In the genomic region with DNA sequence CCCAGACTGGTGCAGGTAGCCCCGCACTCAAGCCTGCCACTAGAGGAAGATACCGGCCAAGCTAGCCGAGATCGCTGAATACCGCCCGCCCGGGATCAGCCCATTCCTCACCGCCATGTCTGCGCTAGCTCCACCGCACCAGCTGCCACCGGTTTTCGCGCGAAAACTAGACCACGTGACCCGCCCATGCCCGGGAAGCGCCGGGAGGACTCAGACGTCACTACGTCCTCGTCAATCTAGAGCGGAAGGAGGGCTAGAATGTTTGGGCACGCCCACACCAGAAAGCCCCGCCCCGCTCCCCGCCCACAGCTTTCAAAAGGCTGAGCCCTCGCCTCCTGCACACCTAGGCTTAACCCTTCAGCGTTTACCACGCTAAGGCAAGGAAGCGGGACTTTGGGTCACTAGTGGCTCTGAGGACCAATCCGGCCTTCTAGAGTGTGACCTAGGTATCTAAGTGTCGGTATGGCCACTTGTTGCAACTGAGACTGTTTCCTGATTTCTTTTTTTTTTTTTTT, we compare ENCODE assay signal across 8 mouse cellular contexts. TPM values are rescaled to one million over a fixed set of nuclear protein-coding genes. Genes with fewer than 3 reads are reported as not detected.
DNase-seq lines count a peak whose midpoint lies in the region; ATAC-seq and TF ChIP-seq lines count a peak whose summit lies in the region.

Gene Mcm2 (minus strand): TSS at position 247 of the 515 bp plus-strand sequence.

- H3K4me1 ChIP-seq in bone marrow macrophage, adult 2 months (ENCODE audit: control insufficient read depth, insufficient read depth, low read length): peaks cover 8% of the 10 kb centered on the region
- no peaks in the 10 kb centered on the region for H3K4me1 ChIP-seq in embryonic fibroblast, embryonic 13.5 days (ENCODE audit: control insufficient read depth, insufficient read depth, low read length)
- H3K4me1 ChIP-seq in kidney, embryonic 14.5 days (ENCODE audit: control insufficient read depth, insufficient read depth, low read length): peaks cover 17% of the 10 kb centered on the region
- H3K4me1 ChIP-seq in limb, embryonic 15.5 days: peaks cover 37% of the 10 kb centered on the region

- H3K27ac ChIP-seq in bone marrow macrophage, adult 2 months (ENCODE audit: insufficient read depth, low read depth, low read length): peak within 1 kb of the TSS; percentile 38
- H3K27ac ChIP-seq in embryonic fibroblast, embryonic 13.5 days (ENCODE audit: insufficient read depth, low read length): no peak within 1 kb of the TSS
- H3K27ac ChIP-seq in kidney, embryonic 14.5 days (ENCODE audit: low read depth, low read length): peak within 1 kb of the TSS; percentile 39; the same call in 1 of the 2 replicates
- peak within 1 kb of the TSS; percentile 85 for H3K27ac ChIP-seq in limb, embryonic 15.5 days

- H3K27me3 ChIP-seq in kidney, embryonic 14.5 days (ENCODE audit: control insufficient read depth, insufficient read depth, low read length): no peaks in the 10 kb centered on the region
- no peaks in the 10 kb centered on the region for H3K27me3 ChIP-seq in limb, embryonic 15.5 days

- peaks cover 37% of the 10 kb centered on the region for H3K36me3 ChIP-seq in kidney, embryonic 14.5 days (ENCODE audit: control insufficient read depth, insufficient read depth, low read length)
- H3K36me3 ChIP-seq in limb, embryonic 15.5 days: peaks cover 33% of the 10 kb centered on the region

- WGBS in kidney, embryonic 14.5 days: under 1% methylated on average over 33 of the region's 33 CpGs
- WGBS in limb, embryonic 15.5 days: under 1% methylated on average over 33 of the region's 33 CpGs

- H3K4me2 ChIP-seq in kidney, embryonic 14.5 days (replicated peaks; ENCODE audit: low read depth, low read length): peak within 1 kb of the TSS; percentile 57
- H3K4me2 ChIP-seq in limb, embryonic 15.5 days: peak within 1 kb of the TSS; percentile 84

- peak; percentile 79 for ATAC-seq in kidney, embryonic 14.5 days (ENCODE audit: low FRiP score, low TSS enrichment)
- ATAC-seq in limb, embryonic 15.5 days (ENCODE audit: insufficient number of reproducible peaks, low FRiP score, low TSS enrichment, low read depth): peak; percentile 83

- TF ChIP-seq CTCF in bone marrow macrophage, adult 2 months (IDR thresholded peaks at IDR 0.05; ENCODE audit: low read depth, low read length): no peak
- no peak for TF ChIP-seq CTCF in embryonic fibroblast, embryonic 13.5 days (IDR thresholded peaks at IDR 0.05; ENCODE audit: borderline replicate concordance, insufficient read depth, low read length)

- TF ChIP-seq POLR2A in bone marrow macrophage, adult 2 months (IDR thresholded peaks at IDR 0.05; ENCODE audit: borderline replicate concordance, low read depth, low read length): no peak
- peak; percentile 71 for TF ChIP-seq POLR2A in embryonic fibroblast, embryonic 13.5 days (IDR thresholded peaks at IDR 0.05; ENCODE audit: low read depth, low read length)

- H3K9me3 ChIP-seq in kidney, embryonic 14.5 days (ENCODE audit: control insufficient read depth, low read length): no peaks in the 10 kb centered on the region
- no peaks in the 10 kb centered on the region for H3K9me3 ChIP-seq in limb, embryonic 15.5 days

- peak within 1 kb of the TSS; percentile 72 for H3K9ac ChIP-seq in kidney, embryonic 14.5 days (ENCODE audit: low read depth, low read length)
- peak within 1 kb of the TSS; percentile 60 for H3K9ac ChIP-seq in limb, embryonic 15.5 days

- DNase-seq in A20 (ENCODE audit: low read depth, low spot score): peak; percentile 99
- DNase-seq in heart, adult 9 months (ENCODE audit: low spot score in 2 of 2): peak; percentile 92 to 93
- peak; percentile 78 to 87 for DNase-seq in monocyte, adult 2 months (ENCODE audit: low read depth in 1 of 2, low spot score in 2 of 2)
- DNase-seq in spleen, postnatal 36 days (ENCODE audit: low spot score in 2 of 2): peak; percentile 95 to 96

- peak within 1 kb of the TSS; percentile 92 for H3K4me3 ChIP-seq in bone marrow macrophage, adult 2 months (ENCODE audit: insufficient read depth, low read length)
- peak within 1 kb of the TSS; percentile 84 for H3K4me3 ChIP-seq in embryonic fibroblast, embryonic 13.5 days (ENCODE audit: insufficient read depth, low read length)
- peak within 1 kb of the TSS; percentile 58 for H3K4me3 ChIP-seq in kidney, embryonic 14.5 days (ENCODE audit: low read length)
- peak within 1 kb of the TSS; percentile 69 for H3K4me3 ChIP-seq in limb, embryonic 15.5 days

RNA-seq across cellular contexts. Expression of gene Mcm2, which starts in this region (rescaled TPM):
- 11.1 and 12.7 TPM in 2 replicates for polyA plus RNA-seq in bone marrow macrophage, adult 2 months (2012; ENCODE audit: insufficient read depth, insufficient read length, missing spikeins)
- polyA plus RNA-seq in embryonic fibroblast, embryonic 13.5 days (2011; ENCODE audit: insufficient read length, low read depth, missing spikeins): 31.6 and 42.3 TPM in 2 replicates
- 115 and 166 TPM in 2 replicates for polyA plus RNA-seq in kidney, embryonic 14.5 days (2014; fragmentation: Nextera tagmentation; extraction: Ambion mirVana)
- 99.4 and 100 TPM in 2 replicates for polyA plus RNA-seq in limb, embryonic 15.5 days (2015; fragmentation: Nextera tagmentation; extraction: Ambion mirVana)
